Mouse (Mus musculus) liver, postnatal 0 days (tissue): Measurements from ENCODE around the gene Tmem163. TPM values are rescaled to one million over a fixed set of nuclear protein-coding genes. Genes with fewer than 3 reads are reported as not detected.
A peak's percentile ranks its signal among the peaks of the same experiment; 100 is the strongest.

Source experiments
- ATAC-seq: fragments of 200-750 bp; cut with Nextera tagmentation; 2 replicates; pipeline ENCODE4 v1.8.0; 2017; ENCODE audit warnings: mild to moderate bottlenecking, moderate library complexity
- DNase-seq: peaks from one replicate; pipeline ENCODE4 v3.0.0-alpha.2; 2016
- H3K27ac ChIP-seq: fragments of 300-500 bp; sonication (generic); 2 replicates; pipeline ENCODE4 v1.5.1; 2014; ENCODE audit warnings: antibody characterized with exemption, moderate library complexity, mild to moderate bottlenecking, low read depth
- H3K27me3 ChIP-seq: fragments of 300-500 bp; sonication (generic); 2 replicates; pipeline ENCODE4 v1.6.1; 2014; ENCODE audit warnings: low read length, control low read depth, mixed read lengths; ENCODE audit not compliant: insufficient read depth
- H3K36me3 ChIP-seq: fragments of 300-500 bp; sonication (generic); replicated peaks from 2 replicates; pipeline ENCODE4 v1.6.1; 2014; ENCODE audit warnings: mild to moderate bottlenecking, control low read depth, low read length, moderate library complexity, mixed read lengths; ENCODE audit not compliant: insufficient read depth
- H3K4me1 ChIP-seq: fragments of 300-500 bp; sonication (generic); 2 replicates; pipeline ENCODE4 v1.6.1; 2014; ENCODE audit warnings: antibody characterized with exemption, mild to moderate bottlenecking, control low read depth; ENCODE audit not compliant: insufficient read depth
- H3K4me2 ChIP-seq: fragments of 300-500 bp; sonication (generic); 2 replicates; pipeline ENCODE4 v1.6.1; 2014; ENCODE audit warnings: low read depth, mild to moderate bottlenecking, low read length, moderate library complexity, mixed read lengths
- H3K4me3 ChIP-seq: fragments of 300-500 bp; sonication (generic); 2 replicates; pipeline ENCODE4 v1.5.1; 2014; ENCODE audit warnings: low read depth, low read length
- H3K9ac ChIP-seq: fragments of 300-500 bp; sonication (generic); replicated peaks from 2 replicates; pipeline ENCODE4 v1.6.1; 2014; ENCODE audit warnings: mild to moderate bottlenecking, moderate library complexity
- H3K9me3 ChIP-seq: fragments of 300-500 bp; sonication (generic); 2 replicates; pipeline ENCODE4 v1.6.1; 2016; ENCODE audit warnings: mild to moderate bottlenecking, control low read depth, low read length, mixed read lengths
- CTCF ChIP-seq: sonication (generic); IDR thresholded peaks from 2 replicates; pipeline ENCODE4 v1.5.1; 2016; ENCODE audit warnings: antibody characterized with exemption, low read depth
- EP300 ChIP-seq: IDR thresholded peaks from 2 replicates; pipeline ENCODE4 v1.6.1; 2016; ENCODE audit warnings: antibody characterized with exemption, low read depth, mild to moderate bottlenecking
- WGBS: fragments of 180-500 bp; shearing (Covaris S2); extraction: QIAGEN DNeasy Blood & Tissue Kit; methylation state at CpG from one replicate; pipeline ENCODE4 v1.1.7; 2014; ENCODE audit not compliant: insufficient replicate concordance; 5-methylcytosine and 5-hydroxymethylcytosine counted together
- polyA plus RNA-seq: library from polyadenylated mRNA; unstranded; fragments of >200 nt; fragmentation: Nextera tagmentation; extraction: Ambion mirVana; gene quantifications from 2 replicates; pipeline ENCODE4 v1.2.1, GENCODE M21; 2015

Gene Tmem163
- polyA plus RNA-seq, 1 experiment from 2014 or later, result 0.65 TPM

DNA sequence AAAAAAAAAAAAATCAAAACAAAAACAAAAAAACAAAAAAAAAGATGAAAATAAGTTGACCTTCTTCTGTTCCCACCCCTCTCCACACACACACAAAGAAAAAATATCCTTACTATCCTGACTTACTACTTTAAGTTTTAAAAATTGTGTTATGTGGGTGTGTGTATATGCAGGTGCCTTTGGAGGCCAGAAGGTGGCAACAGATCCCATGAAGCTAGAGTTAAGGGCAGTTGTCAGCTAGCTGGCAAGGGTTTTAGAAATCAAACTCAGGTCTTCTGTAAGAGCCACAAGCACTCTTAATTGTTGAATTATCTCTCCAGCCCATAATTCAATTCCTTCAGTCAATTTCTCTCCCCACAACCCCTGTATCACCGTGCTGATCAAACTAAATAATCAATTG lies 22.8 kb upstream of the Tmem163 start:
- Histone ChIP-seq H3K9ac (no peak overlapping the region), H3K36me3 (no peaks in the 10 kb centered on the region), H3K4me1 (no peaks in the 10 kb centered on the region), H3K27me3 (no peaks in the 10 kb centered on the region), H3K4me3 (no peak overlapping the region), H3K4me2 (no peak overlapping the region), H3K27ac (no peak overlapping the region), H3K9me3 (no peaks in the 10 kb centered on the region)
- no peak for ATAC-seq
- 56% methylated on average over 1 of the region's 1 CpGs for WGBS
- DNase-seq, result no peak
- TF ChIP-seq CTCF (peak; percentile 60), EP300 (no peak)

GRCm38 (mm10) chr1:127696533-127696932 lies 17.2 kb upstream of the Tmem163 start:
- no peak for DNase-seq
- WGBS, result 17% methylated on average over 2 of the region's 2 CpGs
- no peaks in the 10 kb centered on the region for H3K9me3 ChIP-seq

GRCm38 (mm10) chr1:127677661-127678580 lies 1.4 kb downstream of the Tmem163 start:
- peak; percentile 72 for ATAC-seq
- peak overlapping the region; percentile 49 for H3K4me3 ChIP-seq
- H3K4me2 ChIP-seq, result peak overlapping the region; percentile 77
- no peak overlapping the region for H3K27ac ChIP-seq
- DNase-seq, result peak; percentile 47
- WGBS, result 3% methylated on average over 61 of the region's 64 CpGs
- H3K27me3 ChIP-seq, result peaks cover 57% of the 10 kb centered on the region
- H3K36me3 ChIP-seq, result no peaks in the 10 kb centered on the region
- peak overlapping the region; percentile 27; the same call in 1 of the 2 replicates for H3K9ac ChIP-seq
- no peaks in the 10 kb centered on the region for H3K9me3 ChIP-seq
- TF ChIP-seq CTCF (no peak), EP300 (no peak)
- peaks cover 9% of the 10 kb centered on the region for H3K4me1 ChIP-seq

More at GRCm38 (mm10) chr1:127696533-127696932, 17.2 kb upstream of the Tmem163 start:
- TF ChIP-seq EP300, result no peak
- TF ChIP-seq CTCF, result peak; percentile 59
- ATAC-seq, result no peak
- H3K4me3 ChIP-seq, result no peak overlapping the region
- H3K4me1 ChIP-seq, result no peaks in the 10 kb centered on the region
- H3K27ac ChIP-seq, result no peak overlapping the region
- no peaks in the 10 kb centered on the region for H3K36me3 ChIP-seq
- H3K9ac ChIP-seq, result no peak overlapping the region
- H3K27me3 ChIP-seq, result no peaks in the 10 kb centered on the region
- no peak overlapping the region for H3K4me2 ChIP-seq

- Histone ChIP-seq H3K9me3 (no peaks in the 10 kb centered on the region), H3K27me3 (peaks cover 55% of the 10 kb centered on the region), H3K4me1 (peaks cover 9% of the 10 kb centered on the region), H3K4me3 (peak overlapping the region; percentile 49), H3K36me3 (no peaks in the 10 kb centered on the region), H3K27ac (no peak overlapping the region), H3K4me2 (peak overlapping the region; percentile 77), H3K9ac (peak overlapping the region; percentile 27; the same call in 1 of the 2 replicates)
- ATAC-seq (peak; percentile 19; the same call in 1 of the 2 replicates), DNase-seq (peak; percentile 27)
- no peak for TF ChIP-seq EP300
- TF ChIP-seq CTCF, result no peak
- 2% methylated on average over 43 of the region's 44 CpGs for WGBS
Observed at GRCm38 (mm10) chr1:127677131-127677631, 2.2 kb downstream of the Tmem163 start.

DNA sequence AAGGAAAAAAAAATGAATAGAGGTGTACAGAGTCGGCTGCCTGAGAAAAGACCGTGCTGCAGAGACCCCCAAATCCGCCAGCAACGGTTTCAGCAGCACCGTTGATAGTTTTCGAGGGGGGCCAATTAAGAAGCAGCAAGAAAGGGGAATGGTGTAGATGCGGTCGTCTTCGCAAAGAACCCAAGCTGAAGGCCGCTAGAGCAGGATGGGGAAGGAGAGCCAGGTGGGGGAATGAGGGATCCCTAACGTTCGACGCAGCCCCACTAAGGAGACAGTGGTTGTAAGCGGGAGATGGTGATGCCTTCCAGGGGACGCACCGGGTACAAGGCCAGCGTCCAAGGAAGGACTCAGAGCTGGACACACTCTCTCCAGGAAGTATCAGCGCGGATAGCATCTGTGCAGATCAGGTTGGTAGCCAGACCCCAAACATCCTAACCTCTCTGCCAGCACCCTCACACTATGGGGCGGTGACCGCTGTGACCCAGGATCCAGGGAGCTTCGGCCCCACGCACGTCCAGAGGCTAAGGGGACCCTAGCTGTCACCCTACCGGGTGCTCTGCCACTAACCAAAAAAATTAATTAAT lies 2.7 kb downstream of the Tmem163 start:
- no peak for TF ChIP-seq CTCF
- TF ChIP-seq EP300, result no peak
- peak overlapping the region; percentile 77 for H3K4me2 ChIP-seq
- H3K9ac ChIP-seq, result no peak overlapping the region
- peaks cover 9% of the 10 kb centered on the region for H3K4me1 ChIP-seq
- no peak overlapping the region for H3K27ac ChIP-seq
- H3K9me3 ChIP-seq, result no peaks in the 10 kb centered on the region
- H3K36me3 ChIP-seq, result no peaks in the 10 kb centered on the region
- peak overlapping the region; percentile 49 for H3K4me3 ChIP-seq
- peaks cover 55% of the 10 kb centered on the region for H3K27me3 ChIP-seq
- DNase-seq, result no peak
- ATAC-seq, result no peak
- 9% methylated on average over 25 of the region's 25 CpGs for WGBS

- peak overlapping the region; percentile 49; the same call in 1 of the 2 replicates for H3K4me3 ChIP-seq
- ATAC-seq, result no peak
- 48% methylated on average over 12 of the region's 12 CpGs for WGBS
Observed at GRCm38 (mm10) chr1:127676116-127676515, 3.2 kb downstream of the Tmem163 start.

More at GRCm38 (mm10) chr1:127676116-127676515, 3.2 kb downstream of the Tmem163 start:
- no peak for DNase-seq
- Histone ChIP-seq H3K27me3 (peaks cover 55% of the 10 kb centered on the region), H3K9ac (no peak overlapping the region), H3K36me3 (no peaks in the 10 kb centered on the region), H3K9me3 (no peaks in the 10 kb centered on the region), H3K4me2 (no peak overlapping the region), H3K4me1 (peaks cover 9% of the 10 kb centered on the region), H3K27ac (no peak overlapping the region)
- TF ChIP-seq EP300 (no peak), CTCF (no peak)
